In the genomic region with DNA sequence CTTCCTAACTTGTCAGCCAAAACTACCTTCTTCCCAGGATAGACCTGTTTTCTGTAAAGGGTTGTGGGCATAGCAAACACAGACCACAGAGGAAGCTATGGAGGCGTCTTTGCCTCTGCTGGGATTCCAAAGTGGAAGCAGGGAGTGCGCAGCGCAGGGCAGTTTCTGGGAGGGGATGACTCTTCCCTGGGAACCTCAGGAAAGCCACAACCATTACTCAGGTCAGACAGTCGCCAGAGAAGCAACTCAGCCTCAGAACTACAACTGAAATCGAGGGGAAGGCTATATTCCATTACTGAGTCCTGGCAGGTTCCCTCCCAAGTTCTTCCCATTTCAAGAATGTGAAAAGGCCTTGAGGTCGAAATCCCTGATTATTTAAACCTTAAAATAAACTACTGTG, we compare ENCODE assay signal across 8 mouse cellular contexts. TPM values are rescaled to one million over a fixed set of nuclear protein-coding genes. Genes with fewer than 3 reads are reported as not detected.
A peak's percentile ranks its signal among the peaks of the same experiment; 100 is the strongest.
DNase-seq lines count a peak whose midpoint lies in the region; ATAC-seq and TF ChIP-seq lines count a peak whose summit lies in the region.

No protein-coding gene starts in this region.

- H3K4me2 ChIP-seq in forebrain, embryonic 12.5 days = peak overlapping the region; percentile 61
- peak overlapping the region; percentile 48 for H3K4me2 ChIP-seq in limb, embryonic 14.5 days (replicated peaks; ENCODE audit: low read depth, low read length, severe bottlenecking)
- peak overlapping the region; percentile 86 for H3K4me2 ChIP-seq in stomach, embryonic 14.5 days (replicated peaks; ENCODE audit: low read depth, low read length)

- 28% methylated on average over 6 of the region's 6 CpGs for WGBS in lung, adult 2 months
- WGBS in forebrain, embryonic 12.5 days = 22% methylated on average over 6 of the region's 6 CpGs
- 22% methylated on average over 6 of the region's 6 CpGs for WGBS in limb, embryonic 14.5 days
- WGBS in stomach, embryonic 14.5 days = 27% methylated on average over 6 of the region's 6 CpGs

- H3K4me1 ChIP-seq in lung, adult 2 months (ENCODE audit: control insufficient read depth, insufficient read depth, low read length) = peaks cover 17% of the 10 kb centered on the region
- H3K4me1 ChIP-seq in forebrain, embryonic 12.5 days = peaks cover 32% of the 10 kb centered on the region
- H3K4me1 ChIP-seq in limb, embryonic 14.5 days (ENCODE audit: control insufficient read depth, insufficient read depth, low read length) = peaks cover 13% of the 10 kb centered on the region
- peaks cover 30% of the 10 kb centered on the region; the same call in 1 of the 2 replicates for H3K4me1 ChIP-seq in stomach, embryonic 14.5 days (ENCODE audit: control insufficient read depth, insufficient read depth, low read length)

- DNase-seq in lung, adult 2 months = no peak
- DNase-seq in lung, postnatal 25 days (ENCODE audit: low spot score) = no peak
- no peak for DNase-seq in limb, embryonic 14.5 days (ENCODE audit: low spot score)
- no peak for DNase-seq in thymus, postnatal 25 days
- DNase-seq in right cerebral cortex, adult 2 months (ENCODE audit: low spot score in 2 of 2) = no peak
- no peak for DNase-seq in frontal cortex, adult 2 months (ENCODE audit: extremely low spot score in 1 of 2, low spot score in 1 of 2)

- H3K27ac ChIP-seq in forebrain, embryonic 12.5 days = no peak overlapping the region
- no peak overlapping the region for H3K27ac ChIP-seq in limb, embryonic 14.5 days (replicated peaks; ENCODE audit: low read depth, low read length)
- H3K27ac ChIP-seq in stomach, embryonic 14.5 days (ENCODE audit: low read length) = no peak overlapping the region; the same call in 1 of the 2 replicates

- no peak for TF ChIP-seq CTCF in lung, adult 2 months (IDR thresholded peaks at IDR 0.05; ENCODE audit: insufficient read depth, low read length)

- H3K9ac ChIP-seq in forebrain, embryonic 12.5 days = peak overlapping the region; percentile 85
- H3K9ac ChIP-seq in limb, embryonic 14.5 days (ENCODE audit: low read depth, low read length, severe bottlenecking) = peak overlapping the region; percentile 83
- 0 out of 2 replicates have a peak overlapping the region, but pooled peaks have one; percentile 3 for H3K9ac ChIP-seq in stomach, embryonic 14.5 days (replicated peaks; ENCODE audit: low read depth, low read length)

- no peaks in the 10 kb centered on the region for H3K9me3 ChIP-seq in forebrain, embryonic 12.5 days
- no peaks in the 10 kb centered on the region for H3K9me3 ChIP-seq in limb, embryonic 14.5 days (ENCODE audit: control insufficient read depth, low read length)
- H3K9me3 ChIP-seq in stomach, embryonic 14.5 days (ENCODE audit: control insufficient read depth, low read depth, low read length) = no peaks in the 10 kb centered on the region

- H3K4me3 ChIP-seq in lung, adult 2 months (replicated peaks; ENCODE audit: extremely low read depth, low read depth, low read length) = peak overlapping the region; percentile 5
- peak overlapping the region; percentile 82 for H3K4me3 ChIP-seq in forebrain, embryonic 12.5 days (replicated peaks)
- H3K4me3 ChIP-seq in limb, embryonic 14.5 days (replicated peaks; ENCODE audit: low read length) = peak overlapping the region; percentile 74
- peak overlapping the region; percentile 74 for H3K4me3 ChIP-seq in stomach, embryonic 14.5 days (ENCODE audit: low read depth, low read length)

- TF ChIP-seq POLR2A in lung, adult 2 months (IDR thresholded peaks at IDR 0.05; ENCODE audit: borderline replicate concordance, extremely low read depth, low read depth, low read length) = no peak
- no peak for TF ChIP-seq POLR2A in limb, embryonic 14.5 days (IDR thresholded peaks at IDR 0.05; ENCODE audit: borderline replicate concordance, extremely low read depth, insufficient read depth, insufficient read length)

- no peaks in the 10 kb centered on the region for H3K27me3 ChIP-seq in forebrain, embryonic 12.5 days
- H3K27me3 ChIP-seq in limb, embryonic 14.5 days (ENCODE audit: control insufficient read depth, insufficient read depth, low read length) = no peaks in the 10 kb centered on the region
- H3K27me3 ChIP-seq in stomach, embryonic 14.5 days (ENCODE audit: control insufficient read depth, insufficient read depth, low read length) = no peaks in the 10 kb centered on the region

- no peak for ATAC-seq in forebrain, embryonic 12.5 days (ENCODE audit: low FRiP score)
- ATAC-seq in limb, embryonic 14.5 days (ENCODE audit: low FRiP score, low read depth) = no peak
- ATAC-seq in stomach, embryonic 14.5 days (ENCODE audit: insufficient number of reproducible peaks, insufficient read depth, low FRiP score, low read depth) = no peak

- no peaks in the 10 kb centered on the region for H3K36me3 ChIP-seq in forebrain, embryonic 12.5 days (replicated peaks)
- no peaks in the 10 kb centered on the region for H3K36me3 ChIP-seq in limb, embryonic 14.5 days (ENCODE audit: control insufficient read depth, insufficient read depth, low read length)
- no peaks in the 10 kb centered on the region for H3K36me3 ChIP-seq in stomach, embryonic 14.5 days (ENCODE audit: control insufficient read depth, insufficient read depth, low read length)

RNA-seq across cellular contexts. Expression of a gene that starts 51.8 kb away (rescaled TPM):
- 62.3 and 68.6 TPM in 2 replicates for polyA plus RNA-seq in lung, adult 2 months (2012; rRNA removed)
- 31.0 and 31.3 TPM in 2 replicates for polyA plus RNA-seq in forebrain, embryonic 12.5 days (2016; fragmentation: Nextera tagmentation; extraction: Ambion mirVana)
- polyA plus RNA-seq in limb, embryonic 14.5 days (2012; rRNA removed) = 9.9 and 12.1 TPM in 2 replicates
- polyA plus RNA-seq in limb, embryonic 14.5 days (2014; fragmentation: Nextera tagmentation; extraction: Ambion mirVana) = 14.9 and 17.2 TPM in 2 replicates
- polyA plus RNA-seq in stomach, embryonic 14.5 days (2014; fragmentation: Nextera tagmentation; extraction: Ambion mirVana) = 35.7 and 38.6 TPM in 2 replicates
- 13.8 and 16.2 TPM in 2 replicates for polyA plus RNA-seq in frontal cortex, adult 2 months (2012; rRNA removed)

Comparison
In these comparisons a context has a peak if more than half of its experiments do, and no peak if none do; other contexts are left out.
1. H3K4me3 ChIP-seq: peak in every context shown above with its lines; median percentile 82 in forebrain, embryonic 12.5 days; 74 in limb, embryonic 14.5 days; 74 in stomach, embryonic 14.5 days; 5 in lung, adult 2 months.
2. H3K9ac ChIP-seq: peak in every context shown above with its lines; median percentile 85 in forebrain, embryonic 12.5 days; 83 in limb, embryonic 14.5 days; 3 in stomach, embryonic 14.5 days.